Mouse (Mus musculus) bone marrow, adult 2 months (tissue): ENCODE results near the gene Gramd1c.

Experiments
- CTCF ChIP-seq: fragments of 200-500 bp; IDR thresholded peaks from 2 replicates; pipeline ENCODE4 v1.5.1; 2011; ENCODE audit warnings: low read length, control low read depth; ENCODE audit not compliant: control insufficient read depth, insufficient read depth
- POLR2A ChIP-seq: fragments of 200-500 bp; IDR thresholded peaks from 2 replicates; pipeline ENCODE4 v1.6.1; 2011; ENCODE audit warnings: low read depth, mild to moderate bottlenecking, control low read depth, low read length, borderline replicate concordance; ENCODE audit not compliant: control insufficient read depth

DNA sequence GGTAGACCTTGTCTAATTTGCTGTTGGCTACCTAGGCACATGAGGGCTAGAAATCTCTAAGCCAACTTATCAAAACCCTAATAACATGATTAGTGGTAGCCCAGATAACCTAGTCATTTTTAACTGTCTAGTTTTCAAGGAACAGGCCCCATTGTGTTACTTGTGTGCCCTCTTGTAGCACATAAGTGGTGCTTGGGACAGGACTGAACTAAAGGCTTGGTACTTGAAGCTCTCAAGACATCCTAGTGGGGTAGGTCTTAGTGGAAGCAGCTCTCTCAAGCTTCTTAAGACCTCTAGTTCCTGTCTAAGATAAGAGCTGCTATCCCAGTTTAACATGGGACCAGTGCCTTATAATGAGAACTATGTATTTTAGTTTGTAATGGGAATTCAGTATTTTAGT lies 132.6 kb downstream of the Gramd1c start:
- no peak for TF ChIP-seq CTCF
- TF ChIP-seq POLR2A: no peak
